Mouse (Mus musculus): ENCODE results near the gene Ccdc88a. TPM values are rescaled to one million over a fixed set of nuclear protein-coding genes. Genes with fewer than 3 reads are reported as not detected.
"Not testable (repeated sequence)": the region's sequence is repeated elsewhere in the genome, so short reads cannot be mapped to it uniquely, and the experiment has no call there.

The Ccdc88a gene
- polyA plus RNA-seq, 1 experiment from 2014 or later: 40.4 TPM

GRCm38 (mm10) chr11:29538201-29538600, 164.7 kb downstream of the Ccdc88a start:
- H3K4me3 ChIP-seq (replicated peaks): no peak overlapping the region
- peaks cover 50% of the 10 kb centered on the region for H3K36me3 ChIP-seq
- H3K9me3 ChIP-seq (replicated peaks): no peaks in the 10 kb centered on the region
- H3K9ac ChIP-seq: no peak overlapping the region
- no peak overlapping the region for H3K4me2 ChIP-seq (replicated peaks)
- H3K27me3 ChIP-seq: no peaks in the 10 kb centered on the region
- H3K4me1 ChIP-seq: no peaks in the 10 kb centered on the region
- WGBS: 94% methylated on average over 1 of the region's 1 CpGs
- ATAC-seq (ENCODE audit: insufficient number of reproducible peaks, low FRiP score, low TSS enrichment, low read depth): no peak
- H3K27ac ChIP-seq (replicated peaks): no peak overlapping the region

- ATAC-seq (ENCODE audit: insufficient number of reproducible peaks, low FRiP score, low TSS enrichment, low read depth): no peak
These were observed 170.9 kb downstream of the Ccdc88a start for GRCm38 (mm10) chr11:29544225-29544945.

GRCm38 (mm10) chr11:29545150-29545752, 171.8 kb downstream of the Ccdc88a start:
- H3K27me3 ChIP-seq; H3K27ac ChIP-seq (replicated peaks); ATAC-seq (ENCODE audit: insufficient number of reproducible peaks, low FRiP score, low TSS enrichment, low read depth); H3K4me2 ChIP-seq (replicated peaks); H3K9ac ChIP-seq; H3K9me3 ChIP-seq (replicated peaks); H3K4me3 ChIP-seq (replicated peaks); H3K4me1 ChIP-seq: not testable (repeated sequence)
- H3K36me3 ChIP-seq: peaks cover 40% of the 10 kb centered on the region
- 88% methylated on average over 4 of the region's 4 CpGs for WGBS

More at GRCm38 (mm10) chr11:29544225-29544945, 170.9 kb downstream of the Ccdc88a start:
- Histone ChIP-seq H3K4me3 (replicated peaks) (no peak overlapping the region), H3K4me2 (replicated peaks) (no peak overlapping the region), H3K27me3 (no peaks in the 10 kb centered on the region), H3K36me3 (peaks cover 42% of the 10 kb centered on the region), H3K9me3 (replicated peaks) (no peaks in the 10 kb centered on the region), H3K4me1 (peaks cover 7% of the 10 kb centered on the region), H3K9ac (no peak overlapping the region), H3K27ac (replicated peaks) (no peak overlapping the region)
- 88% methylated on average over 3 of the region's 3 CpGs for WGBS

- Histone ChIP-seq H3K36me3 (peaks cover 38% of the 10 kb centered on the region), H3K4me3 (replicated peaks) (peak overlapping the region; percentile 81), H3K4me2 (replicated peaks) (peak overlapping the region; percentile 64)
- WGBS: 89% methylated on average over 2 of the region's 2 CpGs
- H3K27me3 ChIP-seq; H3K9ac ChIP-seq; H3K4me1 ChIP-seq; ATAC-seq (ENCODE audit: insufficient number of reproducible peaks, low FRiP score, low TSS enrichment, low read depth); H3K27ac ChIP-seq (replicated peaks); H3K9me3 ChIP-seq (replicated peaks): not testable (repeated sequence)
These were observed 172.8 kb downstream of the Ccdc88a start for GRCm38 (mm10) chr11:29546297-29546696.

GRCm38 (mm10) chr11:29546762-29547161, 173.3 kb downstream of the Ccdc88a start:
- peak overlapping the region; percentile 81 for H3K4me3 ChIP-seq (replicated peaks)
- peak overlapping the region; percentile 93; the same call in 1 of the 2 replicates for H3K27ac ChIP-seq (replicated peaks)
- H3K9me3 ChIP-seq (replicated peaks): no peaks in the 10 kb centered on the region
- peak overlapping the region; percentile 90 for H3K9ac ChIP-seq
- no peak for ATAC-seq (ENCODE audit: insufficient number of reproducible peaks, low FRiP score, low TSS enrichment, low read depth)
- no peaks in the 10 kb centered on the region for H3K27me3 ChIP-seq
- peaks cover 7% of the 10 kb centered on the region for H3K4me1 ChIP-seq
- H3K4me2 ChIP-seq (replicated peaks): peak overlapping the region; percentile 64
- H3K36me3 ChIP-seq: peaks cover 34% of the 10 kb centered on the region
- 17% methylated on average over 2 of the region's 2 CpGs for whole genome bisulfite sequencing

GRCm38 (mm10) chr11:29547249-29547751, 173.8 kb downstream of the Ccdc88a start:
- Histone ChIP-seq H3K9me3 (replicated peaks) (no peaks in the 10 kb centered on the region), H3K4me1 (peaks cover 7% of the 10 kb centered on the region), H3K27ac (replicated peaks) (peak overlapping the region; percentile 93), H3K36me3 (peaks cover 32% of the 10 kb centered on the region), H3K4me3 (replicated peaks) (peak overlapping the region; percentile 81), H3K27me3 (no peaks in the 10 kb centered on the region), H3K4me2 (replicated peaks) (peak overlapping the region; percentile 64), H3K9ac (peak overlapping the region; percentile 90)
- WGBS: under 1% methylated on average over 27 of the region's 27 CpGs
- no peak for ATAC-seq (ENCODE audit: insufficient number of reproducible peaks, low FRiP score, low TSS enrichment, low read depth)

- Histone ChIP-seq H3K4me3 (replicated peaks) (peak within 1 kb of the TSS; percentile 81), H3K27ac (replicated peaks) (peak within 1 kb of the TSS; percentile 93), H3K27me3 (no peaks in the 10 kb centered on the region), H3K4me1 (peaks cover 7% of the 10 kb centered on the region), H3K9me3 (replicated peaks) (no peaks in the 10 kb centered on the region), H3K9ac (peak within 1 kb of the TSS; percentile 90), H3K36me3 (peaks cover 29% of the 10 kb centered on the region), H3K4me2 (replicated peaks) (peak within 1 kb of the TSS; percentile 64)
- peak; percentile 98 for ATAC-seq (ENCODE audit: insufficient number of reproducible peaks, low FRiP score, low TSS enrichment, low read depth)
- under 1% methylated on average over 46 of the region's 46 CpGs for WGBS
These were observed 174.5 kb downstream of the Ccdc88a start, which contains the start of the genes Clhc1 and Rps27a for GRCm38 (mm10) chr11:29547752-29548503. TSS of gene Clhc1 (plus strand) at chr11:29547950. TSS of gene Rps27a (minus strand) at chr11:29548109.

GRCm38 (mm10) chr11:29548504-29549424, 175.3 kb downstream of the Ccdc88a start:
- WGBS: 25% methylated on average over 23 of the region's 23 CpGs
- Histone ChIP-seq H3K36me3 (peaks cover 26% of the 10 kb centered on the region), H3K27me3 (no peaks in the 10 kb centered on the region), H3K27ac (replicated peaks) (peak overlapping the region; percentile 93), H3K9me3 (replicated peaks) (no peaks in the 10 kb centered on the region), H3K9ac (peak overlapping the region; percentile 90), H3K4me2 (replicated peaks) (peak overlapping the region; percentile 64), H3K4me1 (peaks cover 7% of the 10 kb centered on the region), H3K4me3 (replicated peaks) (peak overlapping the region; percentile 81)
- ATAC-seq (ENCODE audit: insufficient number of reproducible peaks, low FRiP score, low TSS enrichment, low read depth): no peak

GRCm38 (mm10) chr11:29549425-29549778, 175.9 kb downstream of the Ccdc88a start:
- H3K9ac ChIP-seq: no peak overlapping the region
- WGBS: 79% methylated on average over 1 of the region's 1 CpGs
- no peaks in the 10 kb centered on the region for H3K9me3 ChIP-seq (replicated peaks)
- peaks cover 20% of the 10 kb centered on the region for H3K36me3 ChIP-seq
- peaks cover 7% of the 10 kb centered on the region for H3K4me1 ChIP-seq
- ATAC-seq (ENCODE audit: insufficient number of reproducible peaks, low FRiP score, low TSS enrichment, low read depth): no peak
- no peak overlapping the region for H3K4me2 ChIP-seq (replicated peaks)
- H3K4me3 ChIP-seq (replicated peaks): no peak overlapping the region
- no peak overlapping the region for H3K27ac ChIP-seq (replicated peaks)
- H3K27me3 ChIP-seq: no peaks in the 10 kb centered on the region

Data from embryonic facial prominence, embryonic 15.5 days (tissue).